Mouse (Mus musculus) heart, adult 2 months (tissue): ENCODE data around the gene Ttc13. TPM values are rescaled to one million over a fixed set of nuclear protein-coding genes. Genes with fewer than 3 reads are reported as not detected.

Experiments used
- DNase-seq, 2 experiments: peaks; one replicate each; pipeline ENCODE4 v3.0.0; 2021
- H3K27ac ChIP-seq: fragments of 200-600 bp; 2 replicates; pipeline ENCODE4 v1.8.1; 2022
- H3K27me3 ChIP-seq: fragments of 200-500 bp; 2 replicates; pipeline ENCODE4 v1.6.1; 2012; ENCODE audit warnings: mild to moderate bottlenecking, low read length, inconsistent platforms, mixed read lengths; ENCODE audit not compliant: control insufficient read depth, insufficient read depth
- H3K36me3 ChIP-seq: fragments of 200-500 bp; 2 replicates; pipeline ENCODE4 v1.6.1; 2012; ENCODE audit warnings: low read length, inconsistent platforms; ENCODE audit not compliant: control insufficient read depth, insufficient read depth
- H3K4me1 ChIP-seq: fragments of 200-500 bp; 2 replicates; pipeline ENCODE4 v1.6.1; 2011; ENCODE audit warnings: low read length; ENCODE audit not compliant: control insufficient read depth, insufficient read depth
- H3K4me3 ChIP-seq: fragments of 200-600 bp; 2 replicates; pipeline ENCODE4 v1.8.1; 2022
- H3K79me2 ChIP-seq: fragments of 200-500 bp; replicated peaks from 2 replicates; pipeline ENCODE4 v1.6.1; 2012; ENCODE audit warnings: mild to moderate bottlenecking, inconsistent platforms, low read length, moderate library complexity, mixed read lengths; ENCODE audit not compliant: control insufficient read depth, insufficient read depth
- H3K9ac ChIP-seq: fragments of 200-500 bp; 2 replicates; pipeline ENCODE4 v1.6.1; 2012; ENCODE audit warnings: low read depth, mild to moderate bottlenecking, control low read depth, inconsistent platforms, low read length, mixed read lengths
- CTCF ChIP-seq: fragments of 200-600 bp; IDR thresholded peaks from 2 replicates; pipeline ENCODE4 v1.8.1; 2022; ENCODE audit warnings: antibody characterized with exemption, mild to moderate bottlenecking, moderate library complexity
- EP300 ChIP-seq: fragments of 200-500 bp; IDR thresholded peaks from 2 replicates; pipeline ENCODE4 v1.6.1; 2011; ENCODE audit warnings: low read depth, low read length, control low read depth; ENCODE audit not compliant: insufficient read depth
- POLR2A ChIP-seq: fragments of 200-500 bp; IDR thresholded peaks from 2 replicates; pipeline ENCODE4 v1.6.1; 2011; ENCODE audit warnings: mild to moderate bottlenecking, low read depth, low read length, control low read depth; ENCODE audit not compliant: insufficient read depth
- WGBS: fragments of 180-500 bp; shearing (Covaris S2); methylation state at CpG from one replicate; pipeline ENCODE4 v1.1.7; 2018; 5-methylcytosine and 5-hydroxymethylcytosine counted together
- intact Hi-C: fragments of 180-260 bp; cut with DNase I; formaldehyde crosslinking; loops from one replicate; pipeline ENCODE4 v1.15.1; 2025
- long read RNA-seq: library from polyadenylated mRNA; stranded (forward); transcript quantifications from one replicate; pipeline ENCODE4 v2.0.0, GENCODE M21; 2021
- polyA plus RNA-seq: library from polyadenylated mRNA; depleted of rRNA; stranded (reverse); fragments of >200 nt; gene quantifications from 2 replicates; pipeline ENCODE4 v1.2.3, GENCODE M21; 2012; rRNA removed
- total RNA-seq, 2 experiments: library from RNA; stranded (reverse); gene quantifications; 2 replicates each; pipeline ENCODE4 v1.2.3; 2021

Ttc13 gene
- total RNA-seq (10 to 100 TPM; 14.7 to 15.1 TPM), polyA plus RNA-seq (8.1 and 13.1 TPM in 2 replicates)
- long read RNA-seq, transcript Ttc13-203 (21 exons, 3,148 nt): major isoform, 5 of 19 reads
- long read RNA-seq, partial matches to known transcripts: 0 of 19 reads
- long read RNA-seq, other reads (novel, unspliced or antisense): 12 of 19 reads

- peak within 1 kb of the TSS; percentile 77 for H3K27ac ChIP-seq
- intact Hi-C loops: no loop called here
- whole genome bisulfite sequencing: under 1% methylated on average over 59 of the region's 59 CpGs
Measured at GRCm38 (mm10) chr8:124721862-124722515, at the start of gene Ttc13, which contains the start of gene Arv1. Ttc13 (minus strand) TSS chr8:124721983. Arv1 (plus strand) TSS chr8:124722139.

DNA sequence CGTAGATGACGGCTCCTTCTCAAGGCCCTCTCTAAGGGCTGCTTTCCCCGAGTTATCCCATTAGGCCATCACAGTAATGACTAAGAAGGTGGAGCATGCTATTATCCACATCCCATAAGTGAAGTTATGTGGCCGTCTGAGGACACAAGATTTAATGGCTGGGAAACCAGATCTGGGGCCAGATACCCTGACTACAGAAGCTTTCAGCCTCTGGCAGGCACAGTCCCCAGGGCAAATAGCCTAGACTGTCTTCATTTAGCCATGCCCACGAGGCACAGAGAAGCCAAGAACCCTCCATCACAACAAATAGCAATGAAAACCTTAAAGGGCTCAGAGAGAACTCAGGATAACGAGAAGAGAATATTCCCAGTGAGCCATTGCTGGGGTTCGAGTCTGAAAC is 41.3 kb upstream of the Ttc13 start:
- H3K27me3 ChIP-seq: no peaks in the 10 kb centered on the region
- H3K27ac ChIP-seq: no peak overlapping the region
- intact Hi-C loops: no loop called here
- no peak overlapping the region for H3K9ac ChIP-seq
- no peak for DNase-seq
- whole genome bisulfite sequencing: 76% methylated on average over 7 of the region's 7 CpGs
- no peak overlapping the region for H3K4me3 ChIP-seq
- TF ChIP-seq EP300: no peak
- no peak for TF ChIP-seq CTCF
- TF ChIP-seq POLR2A: no peak
- H3K4me1 ChIP-seq: no peaks in the 10 kb centered on the region
- H3K36me3 ChIP-seq: no peaks in the 10 kb centered on the region
- no peaks in the 10 kb centered on the region for H3K79me2 ChIP-seq

More at GRCm38 (mm10) chr8:124721862-124722515, at the start of gene Ttc13, which contains the start of gene Arv1:
- peak within 1 kb of the TSS; percentile 96 for H3K4me3 ChIP-seq
- no peaks in the 10 kb centered on the region; the same call in none of the 2 replicates for H3K79me2 ChIP-seq
- H3K27me3 ChIP-seq: no peaks in the 10 kb centered on the region
- peaks cover 8% of the 10 kb centered on the region for H3K4me1 ChIP-seq
- peak; percentile 96 to 98 for DNase-seq
- TF ChIP-seq CTCF: peak; percentile 47
- peak; percentile 65 for TF ChIP-seq POLR2A
- TF ChIP-seq EP300: 0 out of 2 replicates have a peak, but pooled peaks have one; percentile 20
- H3K36me3 ChIP-seq: no peaks in the 10 kb centered on the region
- H3K9ac ChIP-seq: peak within 1 kb of the TSS; percentile 82

DNA sequence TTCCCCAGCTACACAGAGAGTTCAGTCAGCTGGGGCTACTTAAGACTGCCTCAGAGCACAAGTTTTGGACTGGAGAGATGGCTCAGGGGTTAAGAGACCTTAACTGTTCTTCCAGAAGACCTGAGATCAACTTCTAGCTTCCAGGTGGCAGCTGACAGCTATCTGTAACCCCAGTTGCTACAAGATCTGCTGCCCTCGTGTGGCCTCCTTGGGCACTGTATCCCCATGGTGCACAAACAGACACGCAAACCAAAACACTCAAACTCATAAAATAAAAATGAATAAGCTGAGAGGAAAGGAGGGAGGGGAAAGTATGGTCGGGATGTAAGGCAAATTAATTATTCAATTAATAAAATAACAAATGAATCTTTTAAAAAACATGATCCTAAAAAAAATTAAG is 36.8 kb upstream of the Ttc13 start:
- TF ChIP-seq EP300 (no peak), POLR2A (no peak), CTCF (peak; percentile 69)
- Histone ChIP-seq H3K27ac (no peak overlapping the region), H3K4me3 (no peak overlapping the region), H3K9ac (no peak overlapping the region), H3K4me1 (no peaks in the 10 kb centered on the region), H3K79me2 (no peaks in the 10 kb centered on the region), H3K27me3 (no peaks in the 10 kb centered on the region), H3K36me3 (no peaks in the 10 kb centered on the region)
- no peak for DNase-seq
- intact Hi-C loops: no loop called here
- WGBS: 29% methylated on average over 3 of the region's 3 CpGs

GRCm38 (mm10) chr8:124756601-124757000 is 34.8 kb upstream of the Ttc13 start:
- Histone ChIP-seq H3K79me2 (no peaks in the 10 kb centered on the region), H3K4me1 (no peaks in the 10 kb centered on the region; the same call in 1 of the 2 replicates), H3K4me3 (no peak overlapping the region), H3K27ac (no peak overlapping the region), H3K27me3 (no peaks in the 10 kb centered on the region), H3K36me3 (no peaks in the 10 kb centered on the region), H3K9ac (no peak overlapping the region)
- no peak for DNase-seq
- no peak for TF ChIP-seq EP300
- no peak for TF ChIP-seq POLR2A
- no peak for TF ChIP-seq CTCF
- intact Hi-C loops: no loop called here
- 65% methylated on average over 5 of the region's 5 CpGs for WGBS

DNA sequence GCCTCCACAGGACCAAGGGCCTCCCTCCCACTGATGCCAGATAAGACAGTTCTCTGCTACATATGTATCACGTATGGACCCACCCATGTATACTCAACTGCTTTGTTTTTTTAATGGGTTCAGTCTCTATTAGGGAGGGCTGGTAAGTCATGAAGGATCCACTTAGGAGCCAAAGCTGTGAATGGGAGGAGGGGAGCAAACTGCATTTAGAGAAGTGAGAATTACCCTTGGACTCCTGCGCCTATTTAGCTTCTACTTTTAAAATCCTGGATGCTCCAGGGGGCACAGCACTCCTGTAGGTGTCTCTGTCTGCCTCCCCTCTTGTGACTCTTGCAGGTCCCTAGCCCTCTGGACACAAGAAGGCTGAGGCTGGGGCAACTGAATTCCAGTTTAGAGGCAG is 34.4 kb upstream of the Ttc13 start:
- WGBS: 44% methylated on average over 2 of the region's 2 CpGs
- Histone ChIP-seq H3K36me3 (no peaks in the 10 kb centered on the region), H3K4me1 (no peaks in the 10 kb centered on the region; the same call in 1 of the 2 replicates), H3K27ac (no peak overlapping the region), H3K4me3 (no peak overlapping the region), H3K9ac (no peak overlapping the region), H3K27me3 (no peaks in the 10 kb centered on the region; the same call in 1 of the 2 replicates), H3K79me2 (no peaks in the 10 kb centered on the region)
- intact Hi-C loops: no loop called here
- TF ChIP-seq EP300 (no peak), CTCF (no peak), POLR2A (no peak)
- DNase-seq: no peak

- Histone ChIP-seq H3K9ac (no peak overlapping the region), H3K36me3 (no peaks in the 10 kb centered on the region), H3K79me2 (no peaks in the 10 kb centered on the region), H3K4me1 (no peaks in the 10 kb centered on the region; the same call in 1 of the 2 replicates), H3K4me3 (no peak overlapping the region), H3K27ac (no peak overlapping the region), H3K27me3 (no peaks in the 10 kb centered on the region; the same call in 1 of the 2 replicates)
- no peak for TF ChIP-seq CTCF
- no peak for TF ChIP-seq EP300
- no peak for TF ChIP-seq POLR2A
- no peak for DNase-seq
- 83% methylated on average over 8 of the region's 8 CpGs for WGBS
- intact Hi-C loops: no loop called here
Measured at GRCm38 (mm10) chr8:124755481-124755880, 33.7 kb upstream of the Ttc13 start.
